Mouse (Mus musculus) C2C12 (cell line): ENCODE results near the gene Nol4l. TPM values are rescaled to one million over a fixed set of nuclear protein-coding genes. Genes with fewer than 3 reads are reported as not detected.
"Not testable (repeated sequence)": the region's sequence is repeated elsewhere in the genome, so short reads cannot be mapped to it uniquely, and the experiment has no call there.

Experiments
- H3K27me3 ChIP-seq: one replicate; pipeline ENCODE4 v1.6.1; 2011; ENCODE audit not compliant: control insufficient read depth, insufficient read depth, insufficient read length
- H3K36me3 ChIP-seq: one replicate; pipeline ENCODE4 v1.6.1; 2011; ENCODE audit not compliant: control insufficient read depth, insufficient read depth
- H3K4me3 ChIP-seq: one replicate; pipeline ENCODE4 v1.5.1; 2011; ENCODE audit warnings: mild to moderate bottlenecking, control low read depth; ENCODE audit not compliant: poor library complexity, insufficient read depth, severe bottlenecking
- H3K79me2 ChIP-seq: one replicate; pipeline ENCODE4 v1.6.1; 2011; ENCODE audit not compliant: control insufficient read depth, insufficient read depth
- H3K79me3 ChIP-seq: one replicate; pipeline ENCODE4 v1.6.1; 2011; ENCODE audit warnings: low read depth, control low read depth
- H3ac ChIP-seq: one replicate; pipeline ENCODE3; 2011; ENCODE audit warnings: low read depth; ENCODE audit not compliant: control insufficient read depth, insufficient read length
- CEBPB ChIP-seq: IDR thresholded peaks from one replicate; pipeline ENCODE4 v1.6.1; 2011; ENCODE audit warnings: low read depth, mild to moderate bottlenecking, control low read depth, moderate library complexity
- CTCF ChIP-seq: IDR thresholded peaks from one replicate; pipeline ENCODE4 v1.5.1; 2011; ENCODE audit not compliant: control insufficient read depth, insufficient read depth, insufficient read length
- FOSL1 ChIP-seq: IDR thresholded peaks from one replicate; pipeline ENCODE4 v1.8.0; 2011; ENCODE audit warnings: mild to moderate bottlenecking, low read length; ENCODE audit not compliant: poor library complexity, insufficient read depth, severe bottlenecking
- MAX ChIP-seq: IDR thresholded peaks from one replicate; pipeline ENCODE4 v1.6.1; 2011; ENCODE audit warnings: mild to moderate bottlenecking, control low read depth
- MYOD1 ChIP-seq: IDR thresholded peaks from one replicate; pipeline ENCODE4 v1.6.1; 2011; ENCODE audit warnings: low read depth; ENCODE audit not compliant: control insufficient read depth, insufficient read length
- MYOG ChIP-seq: IDR thresholded peaks from one replicate; pipeline ENCODE4 v1.6.1; 2011; ENCODE audit not compliant: control insufficient read depth, insufficient read length; ENCODE audit errors: extremely low read depth
- USF1 ChIP-seq: IDR thresholded peaks from one replicate; pipeline ENCODE4 v1.6.1; 2011; ENCODE audit warnings: low read depth, mild to moderate bottlenecking, control low read depth, moderate library complexity
- polyA plus RNA-seq: library from polyadenylated mRNA; unstranded; fragments of >200 nt; fragmentation: generic; extraction: Trizol; gene quantifications from one replicate; pipeline ENCODE4 v1.2.1, GENCODE M21; 2012; ENCODE audit warnings: missing spikeins

Nol4l gene
- polyA plus RNA-seq, 1 experiment, result 0.42 TPM

- Histone ChIP-seq H3K79me2 (peaks cover 55% of the 10 kb centered on the region), H3K27me3 (no peaks in the 10 kb centered on the region), H3K4me3 (no peak overlapping the region), H3K36me3 (peaks cover 69% of the 10 kb centered on the region), H3ac (no peak overlapping the region), H3K79me3 (peaks cover 11% of the 10 kb centered on the region)
- TF ChIP-seq USF1, result no peak
- no peak for TF ChIP-seq MYOD1
- TF ChIP-seq MAX, result no peak
- no peak for TF ChIP-seq CEBPB
- no peak for TF ChIP-seq CTCF
- TF ChIP-seq MYOG, result no peak
- TF ChIP-seq FOSL1, result no peak
Observed at GRCm38 (mm10) chr2:153389831-153390230, 139.9 kb downstream of the Nol4l start.

- Histone ChIP-seq H3K79me3 (peaks cover 42% of the 10 kb centered on the region), H3K4me3 (no peak overlapping the region), H3ac (no peak overlapping the region), H3K79me2 (peaks cover 82% of the 10 kb centered on the region), H3K36me3 (peaks cover 77% of the 10 kb centered on the region), H3K27me3 (no peaks in the 10 kb centered on the region)
- TF ChIP-seq CTCF, result no peak
- TF ChIP-seq MYOD1, result no peak
- TF ChIP-seq MYOG, result no peak
- TF ChIP-seq FOSL1, result no peak
- no peak for TF ChIP-seq USF1
- no peak for TF ChIP-seq MAX
- no peak for TF ChIP-seq CEBPB
Observed at GRCm38 (mm10) chr2:153380479-153380878, 149.3 kb downstream of the Nol4l start.

GRCm38 (mm10) chr2:153375380-153375779 lies 154.4 kb downstream of the Nol4l start:
- Histone ChIP-seq H3K79me3 (peaks cover 63% of the 10 kb centered on the region), H3K36me3 (peaks cover 62% of the 10 kb centered on the region), H3ac (no peak overlapping the region), H3K4me3 (no peak overlapping the region), H3K27me3 (no peaks in the 10 kb centered on the region), H3K79me2 (peaks cover 100% of the 10 kb centered on the region)
- TF ChIP-seq CTCF, result no peak
- no peak for TF ChIP-seq USF1
- TF ChIP-seq MAX, result no peak

- Histone ChIP-seq H3K4me3 (no peak overlapping the region), H3K79me2 (peaks cover 72% of the 10 kb centered on the region), H3K36me3 (peaks cover 71% of the 10 kb centered on the region), H3ac (no peak overlapping the region), H3K27me3 (no peaks in the 10 kb centered on the region), H3K79me3 (peaks cover 31% of the 10 kb centered on the region)
- TF ChIP-seq CTCF, result no peak
- TF ChIP-seq MAX, result no peak
- no peak for TF ChIP-seq USF1
- no peak for TF ChIP-seq FOSL1
- TF ChIP-seq CEBPB, result no peak
- TF ChIP-seq MYOD1, result no peak
- no peak for TF ChIP-seq MYOG
Observed at GRCm38 (mm10) chr2:153370871-153371270, 158.9 kb downstream of the Nol4l start.

- H3K27me3 ChIP-seq, H3K4me3 ChIP-seq, H3ac ChIP-seq: not testable (repeated sequence)
- H3K79me2 ChIP-seq, result peaks cover 62% of the 10 kb centered on the region
- H3K79me3 ChIP-seq, result peaks cover 25% of the 10 kb centered on the region
- H3K36me3 ChIP-seq, result peaks cover 89% of the 10 kb centered on the region
Observed at GRCm38 (mm10) chr2:153364531-153364930, 165.2 kb downstream of the Nol4l start.

- Histone ChIP-seq H3K79me3 (peaks cover 35% of the 10 kb centered on the region), H3K36me3 (peaks cover 87% of the 10 kb centered on the region), H3K4me3 (no peak overlapping the region), H3ac (no peak overlapping the region), H3K27me3 (no peaks in the 10 kb centered on the region), H3K79me2 (peaks cover 77% of the 10 kb centered on the region)
- TF ChIP-seq MAX (no peak), USF1 (no peak), CTCF (no peak), MYOG (no peak), FOSL1 (no peak), MYOD1 (no peak), CEBPB (no peak)
Observed at GRCm38 (mm10) chr2:153361101-153361710, 168.6 kb downstream of the Nol4l start.

Other genes with a start within 250 kb of the Nol4l start
- 8.6 TPM for gene Kif3b, start 238.6 kb downstream of the Nol4l start, polyA plus RNA-seq
- gene Asxl1, start 184.1 kb downstream of the Nol4l start, polyA plus RNA-seq, result 15.2 TPM
- gene 4930404H24Rik, start 37.2 kb downstream of the Nol4l start, polyA plus RNA-seq, result not detected
- gene Commd7, start 102.8 kb upstream of the Nol4l start, polyA plus RNA-seq, result 26.7 TPM
- gene Dnmt3b, start 119.5 kb upstream of the Nol4l start, polyA plus RNA-seq, result 0.51 TPM
- not detected for gene Dnmt3c, start 166.7 kb upstream of the Nol4l start, polyA plus RNA-seq
- gene Mapre1, start 211.3 kb upstream of the Nol4l start, polyA plus RNA-seq, result 62.0 TPM
- gene Efcab8, start 250.0 kb upstream of the Nol4l start, polyA plus RNA-seq, result 0.01 TPM